In the genomic region with DNA sequence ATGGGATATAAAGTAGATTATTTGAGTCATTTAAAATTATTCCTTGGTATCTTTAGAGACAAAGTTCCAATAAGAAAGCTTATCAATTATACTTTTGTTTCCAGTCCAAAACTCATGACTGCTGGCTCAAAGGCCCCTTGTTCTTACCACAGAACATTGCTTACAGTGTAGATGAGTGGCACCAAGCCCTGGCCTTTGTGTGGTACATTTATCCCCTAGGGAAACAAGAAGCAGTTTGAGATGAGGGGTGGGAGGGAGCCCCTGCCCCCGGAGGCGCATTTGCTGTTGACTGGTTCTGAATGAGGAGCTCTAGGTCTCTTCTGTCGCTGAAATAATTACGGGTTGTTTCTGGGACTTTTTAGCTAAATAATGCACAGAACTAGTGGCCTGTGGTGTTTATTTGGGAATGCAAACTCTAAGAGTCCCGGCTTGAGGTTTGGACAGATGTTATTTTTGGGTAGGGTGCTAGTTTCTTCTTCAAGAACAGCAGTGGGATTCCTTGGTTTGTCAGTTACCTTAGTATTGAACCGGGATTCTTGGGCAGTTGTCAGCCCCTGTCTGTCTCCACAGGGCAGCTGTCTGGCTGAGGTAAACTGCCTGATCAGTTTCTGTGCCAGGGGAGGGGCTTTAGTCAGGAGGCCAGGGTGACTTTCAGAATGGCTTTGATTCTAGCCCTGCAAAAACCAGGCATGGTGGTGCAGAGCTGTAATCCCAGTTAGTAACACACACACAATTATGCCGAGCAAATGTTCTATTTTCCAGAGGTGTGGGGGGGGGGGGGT, we compare ENCODE assay signal across 10 mouse cellular contexts. TPM values are rescaled to one million over a fixed set of nuclear protein-coding genes. Genes with fewer than 3 reads are reported as not detected.
A peak's percentile ranks its signal among the peaks of the same experiment; 100 is the strongest.
DNase-seq lines count a peak whose midpoint lies in the region; ATAC-seq and TF ChIP-seq lines count a peak whose summit lies in the region.
"Had no signal": no experiment of that assay in that cellular context is flagged by ENCODE, and none has a peak within 500 bp of the region (broad histone marks: within the 10 kb centered on the region; RNA-seq: fewer than 3 reads in every experiment).

No protein-coding gene starts in this region.

- H3K4me2 ChIP-seq in kidney, postnatal 0 days (ENCODE audit: low read length): no peak overlapping the region
- H3K4me2 ChIP-seq in hindbrain, embryonic 12.5 days (replicated peaks): no peak overlapping the region
- peak overlapping the region; percentile 86 for H3K4me2 ChIP-seq in myocyte (ENCODE audit: low read depth)

- no peaks in the 10 kb centered on the region for H3K36me3 ChIP-seq in kidney, postnatal 0 days (ENCODE audit: insufficient read depth, low read length)
- H3K36me3 ChIP-seq in embryonic facial prominence, embryonic 10.5 days (replicated peaks): no peaks in the 10 kb centered on the region
- no peaks in the 10 kb centered on the region for H3K36me3 ChIP-seq in hindbrain, embryonic 12.5 days
- H3K36me3 ChIP-seq in myocyte (ENCODE audit: control insufficient read depth, insufficient read depth): no peaks in the 10 kb centered on the region

- no peak for TF ChIP-seq CTCF in kidney, postnatal 0 days (IDR thresholded peaks at IDR 0.05; ENCODE audit: low read depth)

- H3ac ChIP-seq in myocyte (ENCODE audit: control insufficient read depth, insufficient read length): no peak overlapping the region

- H3K9me3 ChIP-seq in kidney, postnatal 0 days (replicated peaks; ENCODE audit: low read length): no peaks in the 10 kb centered on the region
- no peaks in the 10 kb centered on the region for H3K9me3 ChIP-seq in embryonic facial prominence, embryonic 10.5 days
- H3K9me3 ChIP-seq in hindbrain, embryonic 12.5 days (replicated peaks): no peaks in the 10 kb centered on the region
- H3K9me3 ChIP-seq: megakaryocyte, embryonic 14.5 days had no signal

- 59% methylated on average over 7 of the region's 7 CpGs for WGBS in kidney, postnatal 0 days
- WGBS in embryonic facial prominence, embryonic 10.5 days: 48% methylated on average over 7 of the region's 7 CpGs
- 53% methylated on average over 7 of the region's 7 CpGs for WGBS in hindbrain, embryonic 12.5 days

- no peak for ATAC-seq in kidney, postnatal 0 days (replicated peaks; ENCODE audit: low FRiP score, low read depth)
- ATAC-seq in hindbrain, embryonic 12.5 days (ENCODE audit: low FRiP score): no peak
- ATAC-seq in erythroblast, adult 5-6 weeks (replicated peaks; ENCODE audit: low FRiP score, poor library complexity, severe bottlenecking): no peak

- H3K27ac ChIP-seq in kidney, postnatal 0 days: peak overlapping the region; percentile 97
- H3K27ac ChIP-seq in embryonic facial prominence, embryonic 10.5 days (replicated peaks): peak overlapping the region; percentile 94
- peak overlapping the region; percentile 97 for H3K27ac ChIP-seq in hindbrain, embryonic 12.5 days

- H3K27me3 ChIP-seq in kidney, postnatal 0 days (ENCODE audit: insufficient read depth, low read length): no peaks in the 10 kb centered on the region
- no peaks in the 10 kb centered on the region for H3K27me3 ChIP-seq in embryonic facial prominence, embryonic 10.5 days (replicated peaks; ENCODE audit: low read depth, poor library complexity, severe bottlenecking)
- no peaks in the 10 kb centered on the region for H3K27me3 ChIP-seq in hindbrain, embryonic 12.5 days
- H3K27me3 ChIP-seq in myocyte (ENCODE audit: control insufficient read depth, insufficient read depth, insufficient read length): no peaks in the 10 kb centered on the region
- H3K27me3 ChIP-seq: megakaryocyte, embryonic 14.5 days had no signal

- no peak for TF ChIP-seq POLR2A in myocyte (IDR thresholded peaks at IDR 0.05; ENCODE audit: insufficient read length, low read depth)

- no peak for DNase-seq in kidney, postnatal 0 days (ENCODE audit: low spot score)
- no peak for DNase-seq in kidney, adult 18-20 months
- DNase-seq in embryonic facial prominence, embryonic 10.5 days (ENCODE audit: low spot score): no peak
- DNase-seq in embryo, embryonic 9.5 days (ENCODE audit: extremely low spot score): no peak
- DNase-seq in cerebellum, adult 11 months: no peak

- no peak overlapping the region for H3K4me3 ChIP-seq in kidney, postnatal 0 days (replicated peaks; ENCODE audit: low read depth, low read length)
- no peak overlapping the region for H3K4me3 ChIP-seq in embryonic facial prominence, embryonic 10.5 days
- H3K4me3 ChIP-seq in hindbrain, embryonic 12.5 days: no peak overlapping the region
- H3K4me3 ChIP-seq in myocyte: peak overlapping the region; percentile 34

- no peaks in the 10 kb centered on the region for H3K79me2 ChIP-seq in myocyte (ENCODE audit: control insufficient read depth, insufficient read depth)

- H3K9ac ChIP-seq in kidney, postnatal 0 days (ENCODE audit: low read depth, low read length): no peak overlapping the region
- H3K9ac ChIP-seq in hindbrain, embryonic 12.5 days: no peak overlapping the region

- H3K4me1 ChIP-seq in kidney, postnatal 0 days (replicated peaks; ENCODE audit: insufficient read depth, low read length): peaks cover 59% of the 10 kb centered on the region
- H3K4me1 ChIP-seq in embryonic facial prominence, embryonic 10.5 days: peaks cover 69% of the 10 kb centered on the region
- peaks cover 55% of the 10 kb centered on the region for H3K4me1 ChIP-seq in hindbrain, embryonic 12.5 days

TF ChIP-seq in myocyte, 11 proteins besides CTCF, POLR2A, EP300 and RAD21:
- TF ChIP-seq MYOG (IDR thresholded peaks at IDR 0.05; ENCODE audit: control insufficient read depth in 1 of 3, insufficient read depth in 1 of 3, insufficient read length in 2 of 3, low read depth in 2 of 3): peak in 2 of 3 experiments; percentile 7 to 60
- TF ChIP-seq MYOD1 (IDR thresholded peaks at IDR 0.05; ENCODE audit: control insufficient read depth in 1 of 3, insufficient read length in 2 of 3, low read depth in 2 of 3): peak; percentile 63 to 95 (median 94)
- no peak for TF ChIP-seq E2F4 (IDR thresholded peaks at IDR 0.05; ENCODE audit: insufficient read depth)
- peak; percentile 41 for TF ChIP-seq TCF12 (IDR thresholded peaks at IDR 0.05; ENCODE audit: insufficient read depth, poor library complexity, severe bottlenecking)
TF ChIP-seq in myocyte: peak in this region for 3.

RNA-seq across cellular contexts. Expression of a gene that starts 19.4 kb away (rescaled TPM):
- polyA plus RNA-seq in kidney, postnatal 0 days (2015; fragmentation: Nextera tagmentation; extraction: Ambion mirVana): 68.9 and 76.3 TPM in 2 replicates
- 7.8 and 8.2 TPM in 2 replicates for polyA plus RNA-seq in embryonic facial prominence, embryonic 10.5 days (2016; fragmentation: Nextera tagmentation; extraction: Ambion mirVana)
- 6.9 and 11.5 TPM in 2 replicates for polyA plus RNA-seq in hindbrain, embryonic 12.5 days (2016; fragmentation: Nextera tagmentation; extraction: Ambion mirVana)
- polyA plus RNA-seq in myocyte (2012; fragmentation: generic; extraction: Trizol): 6.0 TPM
- total RNA-seq in erythroblast, adult 5-6 weeks (2015; ENCODE audit: low replicate concordance): 0.58 and 11.5 TPM in 2 replicates
- total RNA-seq in erythroblast, adult 5-6 weeks (2017; ENCODE audit: low replicate concordance): 11.2 and 18.7 TPM in 2 replicates

RNA-seq across cellular contexts. Expression of a gene that starts 19.7 kb away (rescaled TPM):
- 60.6 and 64.5 TPM in 2 replicates for polyA plus RNA-seq in kidney, postnatal 0 days (2015; fragmentation: Nextera tagmentation; extraction: Ambion mirVana)
- 14.8 and 15.2 TPM in 2 replicates for polyA plus RNA-seq in embryonic facial prominence, embryonic 10.5 days (2016; fragmentation: Nextera tagmentation; extraction: Ambion mirVana)
- 20.2 and 20.8 TPM in 2 replicates for polyA plus RNA-seq in hindbrain, embryonic 12.5 days (2016; fragmentation: Nextera tagmentation; extraction: Ambion mirVana)
- 14.7 TPM for polyA plus RNA-seq in myocyte (2012; fragmentation: generic; extraction: Trizol)
- 5.6 and 18.3 TPM in 2 replicates for total RNA-seq in erythroblast, adult 5-6 weeks (2015; ENCODE audit: low replicate concordance)
- 4.5 and 5.3 TPM in 2 replicates for total RNA-seq in erythroblast, adult 5-6 weeks (2017; ENCODE audit: low replicate concordance)

RNA-seq across cellular contexts. Expression of a gene that starts 19.8 kb away (rescaled TPM):
- polyA plus RNA-seq in kidney, postnatal 0 days (2015; fragmentation: Nextera tagmentation; extraction: Ambion mirVana): 2.9 TPM in 1 of 2 replicates, not detected in the other
- polyA plus RNA-seq in embryonic facial prominence, embryonic 10.5 days (2016; fragmentation: Nextera tagmentation; extraction: Ambion mirVana): 0.39 and 0.48 TPM in 2 replicates
- 0.93 TPM in 1 of 2 replicates, not detected in the other for polyA plus RNA-seq in hindbrain, embryonic 12.5 days (2016; fragmentation: Nextera tagmentation; extraction: Ambion mirVana)
- polyA plus RNA-seq in myocyte (2012; fragmentation: generic; extraction: Trizol): not detected
- 2.7 TPM in 1 of 2 replicates, not detected in the other for total RNA-seq in erythroblast, adult 5-6 weeks (2015; ENCODE audit: low replicate concordance)
- not detected in 2 replicates for total RNA-seq in erythroblast, adult 5-6 weeks (2017; ENCODE audit: low replicate concordance)
- polyA plus RNA-seq: gonadal fat pad, adult 2 months had no signal
